Mouse (Mus musculus) Patski (cell line): ENCODE measurements around the gene Adgrf5. TPM values are rescaled to one million over a fixed set of nuclear protein-coding genes. Genes with fewer than 3 reads are reported as not detected.

Source experiments
- ATAC-seq: fragments of 100-300 bp; one replicate; pipeline ENCODE4 v1.8.0; 2021
- CTCF ChIA-PET: fragments of 350-600 bp; sonication (Branson Sonifier 250); formaldehyde crosslinking; loops from one replicate; lab custom pipeline; 2022; ENCODE audit warnings: inconsistent platforms; lab: Charles Lee
- POLR2A ChIA-PET: fragments of 350-600 bp; sonication (Branson Sonifier 250); formaldehyde crosslinking; loops from one replicate; lab custom pipeline; 2022; ENCODE audit warnings: antibody characterized with exemption, inconsistent platforms; lab: Charles Lee
- DNase-seq: peaks from one replicate; pipeline ENCODE4 v3.0.0-alpha.2; 2011; ENCODE audit warnings: low read depth, low spot score
- H3K27me3 ChIP-seq: fragments of 371-371 bp; one replicate; pipeline ENCODE4 v1.5.1; 2021
- CTCF ChIP-seq: fragments of 100-300 bp; IDR thresholded peaks from one replicate; pipeline ENCODE4 v1.5.1; 2021
- in situ Hi-C: fragments of 300-500 bp; cut with MboI; formaldehyde crosslinking; loops from 3 replicates; pipeline ENCODE4 v1.11.1; 2018; ENCODE audit warnings: low pct_unique_long_range_greater_than_20kb, mixed read lengths
- polyA plus RNA-seq: library from polyadenylated mRNA; unstranded; gene quantifications from one replicate; pipeline ENCODE4 v1.2.3, GENCODE M21; 2021

Adgrf5 gene
- polyA plus RNA-seq, 1 experiment from 2014 or later: 0.96 TPM

GRCm38 (mm10) chr17:43495502-43495901 is 135.3 kb downstream of the Adgrf5 start:
- no peaks in the 10 kb centered on the region for H3K27me3 ChIP-seq
- TF ChIP-seq CTCF: no peak
- in situ Hi-C loops: no loop called here
- ChIA-PET POLR2A (no interaction called here), CTCF (no interaction called here)
- ATAC-seq: peak; percentile 39
- DNase-seq: no peak

GRCm38 (mm10) chr17:43497521-43497920 is 137.3 kb downstream of the Adgrf5 start:
- no peaks in the 10 kb centered on the region for H3K27me3 ChIP-seq
- ChIA-PET POLR2A (no interaction called here), CTCF (no interaction called here)
- no peak for TF ChIP-seq CTCF
- in situ Hi-C loops: no loop called here
- no peak for DNase-seq
- ATAC-seq: no peak

GRCm38 (mm10) chr17:43500513-43500912 is 140.3 kb downstream of the Adgrf5 start:
- POLR2A ChIA-PET: no interaction called here
- in situ Hi-C loops: no loop called here
- no peak for TF ChIP-seq CTCF
- CTCF ChIA-PET: interaction anchor here (1.2 to 3.5 kb wide), 2 partner anchors 10 to 12 kb away, joined by 3 to 8 read pairs; no protein-coding TSS in a partner anchor
- DNase-seq (no peak), ATAC-seq (no peak)
- no peaks in the 10 kb centered on the region for H3K27me3 ChIP-seq

- no peak for TF ChIP-seq CTCF
- ChIA-PET CTCF (interaction anchor here (3.5 kb wide), 1 partner anchor 9 kb away, joined by 8 read pairs; no protein-coding TSS in a partner anchor), POLR2A (no interaction called here)
- H3K27me3 ChIP-seq: no peaks in the 10 kb centered on the region
- no peak for ATAC-seq
- DNase-seq: no peak
- in situ Hi-C loops: no loop called here
These were observed 141.0 kb downstream of the Adgrf5 start for GRCm38 (mm10) chr17:43501223-43501622.

- no peak for TF ChIP-seq CTCF
- POLR2A ChIA-PET: no interaction called here
- ATAC-seq (no peak), DNase-seq (no peak)
- no peaks in the 10 kb centered on the region for H3K27me3 ChIP-seq
- in situ Hi-C loops: no loop called here
- CTCF ChIA-PET: interaction anchor here (3.5 kb wide), 1 partner anchor 8 kb away, joined by 8 read pairs; no protein-coding TSS in a partner anchor
These were observed 141.4 kb downstream of the Adgrf5 start for GRCm38 (mm10) chr17:43501631-43502030.

GRCm38 (mm10) chr17:43502592-43502991 is 142.3 kb downstream of the Adgrf5 start, which contains the start of gene Mep1a:
Mep1a (minus strand) TSS chr17:43502812.
- CTCF ChIA-PET: no interaction called here
- in situ Hi-C loops: no loop called here
- POLR2A ChIA-PET: no interaction called here
- ATAC-seq (no peak), DNase-seq (no peak)
- H3K27me3 ChIP-seq: no peaks in the 10 kb centered on the region
- no peak for TF ChIP-seq CTCF

- DNase-seq: peak; percentile 67
- ATAC-seq: peak; percentile 73
- in situ Hi-C loops: no loop called here
- no peak for TF ChIP-seq CTCF
- CTCF ChIA-PET: no interaction called here
- H3K27me3 ChIP-seq: no peaks in the 10 kb centered on the region
- POLR2A ChIA-PET: no interaction called here
These were observed 143.8 kb downstream of the Adgrf5 start for GRCm38 (mm10) chr17:43503861-43504593.

- POLR2A ChIA-PET: no interaction called here
- H3K27me3 ChIP-seq: no peaks in the 10 kb centered on the region
- ATAC-seq: no peak
- DNase-seq: no peak
- no peak for TF ChIP-seq CTCF
- CTCF ChIA-PET: no interaction called here
- in situ Hi-C loops: no loop called here
These were observed 144.3 kb downstream of the Adgrf5 start for GRCm38 (mm10) chr17:43504594-43504934.

Other genes starting within 250 kb of the Adgrf5 start
- 0.06 TPM for gene Adgrf1, start 90.1 kb upstream of the Adgrf5 start, polyA plus RNA-seq
- gene Mep1a, start 142.4 kb downstream of the Adgrf5 start, polyA plus RNA-seq: 0.03 TPM
- gene Ankrd66, start 183.2 kb downstream of the Adgrf5 start, polyA plus RNA-seq: not detected
- gene Pla2g7, start 207.6 kb downstream of the Adgrf5 start, polyA plus RNA-seq: 9.0 TPM